Mouse (Mus musculus): ENCODE data around the gene Znhit3. TPM values are rescaled to one million over a fixed set of nuclear protein-coding genes. Genes with fewer than 3 reads are reported as not detected.

Gene Znhit3
- 65.9 and 67.6 TPM in 2 replicates for polyA plus RNA-seq (2014; fragmentation: Nextera tagmentation; extraction: Ambion mirVana)

GRCm38 (mm10) chr11:84916053-84916702 is at the start of gene Znhit3:
TSS of gene Znhit3 (minus strand) at chr11:84916366.
- ATAC-seq (replicated peaks; ENCODE audit: low FRiP score, low TSS enrichment, low read depth) (peak; percentile 92), DNase-seq (ENCODE audit: low spot score) (peak; percentile 89)
- 4% methylated on average over 34 of the region's 34 CpGs for WGBS
- H3K4me1 ChIP-seq (replicated peaks; ENCODE audit: control insufficient read depth, insufficient read depth, low read length) = 0 out of 2 replicates have a peak, but pooled peaks cover 4% of the 10 kb centered on the region
- H3K4me3 ChIP-seq (ENCODE audit: low read depth, low read length) = peak within 1 kb of the TSS; percentile 72
- no peak within 1 kb of the TSS for H3K27ac ChIP-seq (ENCODE audit: low read depth)
- H3K27me3 ChIP-seq (replicated peaks; ENCODE audit: control insufficient read depth, insufficient read depth, low read length) = no peaks in the 10 kb centered on the region
- peak within 1 kb of the TSS; percentile 56 for H3K4me2 ChIP-seq (ENCODE audit: low read length)
- H3K9me3 ChIP-seq (ENCODE audit: control insufficient read depth, low read length) = no peaks in the 10 kb centered on the region
- peak within 1 kb of the TSS; percentile 65 for H3K9ac ChIP-seq (ENCODE audit: low read length)
- peaks cover 28% of the 10 kb centered on the region for H3K36me3 ChIP-seq (ENCODE audit: control insufficient read depth, insufficient read depth, low read length)

- no peaks in the 10 kb centered on the region for H3K36me3 ChIP-seq (ENCODE audit: control insufficient read depth, insufficient read depth, low read length)
Measured at GRCm38 (mm10) chr11:84963556-84963955, 47.4 kb upstream of the Znhit3 start.

GRCm38 (mm10) chr11:84962536-84962935 is 46.4 kb upstream of the Znhit3 start:
- ATAC-seq (replicated peaks; ENCODE audit: low FRiP score, low TSS enrichment, low read depth) (no peak), DNase-seq (ENCODE audit: low spot score) (no peak)
- Histone ChIP-seq H3K27me3 (replicated peaks; ENCODE audit: control insufficient read depth, insufficient read depth, low read length) (peaks cover 21% of the 10 kb centered on the region), H3K4me1 (replicated peaks; ENCODE audit: control insufficient read depth, insufficient read depth, low read length) (peaks cover 13% of the 10 kb centered on the region; the same call in 1 of the 2 replicates), H3K4me2 (ENCODE audit: low read length) (no peak overlapping the region), H3K27ac (ENCODE audit: low read depth) (no peak overlapping the region), H3K36me3 (ENCODE audit: control insufficient read depth, insufficient read depth, low read length) (no peaks in the 10 kb centered on the region), H3K4me3 (ENCODE audit: low read depth, low read length) (no peak overlapping the region), H3K9me3 (ENCODE audit: control insufficient read depth, low read length) (no peaks in the 10 kb centered on the region), H3K9ac (ENCODE audit: low read length) (no peak overlapping the region)
- WGBS = 83% methylated on average over 4 of the region's 4 CpGs

More at GRCm38 (mm10) chr11:84963556-84963955, 47.4 kb upstream of the Znhit3 start:
- H3K4me2 ChIP-seq (ENCODE audit: low read length) = no peak overlapping the region
- no peaks in the 10 kb centered on the region for H3K9me3 ChIP-seq (ENCODE audit: control insufficient read depth, low read length)
- H3K4me3 ChIP-seq (ENCODE audit: low read depth, low read length) = no peak overlapping the region
- no peak overlapping the region for H3K27ac ChIP-seq (ENCODE audit: low read depth)
- no peak for DNase-seq (ENCODE audit: low spot score)
- 79% methylated on average over 3 of the region's 3 CpGs for WGBS
- no peak overlapping the region for H3K9ac ChIP-seq (ENCODE audit: low read length)
- peaks cover 11% of the 10 kb centered on the region for H3K27me3 ChIP-seq (replicated peaks; ENCODE audit: control insufficient read depth, insufficient read depth, low read length)
- H3K4me1 ChIP-seq (replicated peaks; ENCODE audit: control insufficient read depth, insufficient read depth, low read length) = peaks cover 11% of the 10 kb centered on the region; the same call in 1 of the 2 replicates
- ATAC-seq (replicated peaks; ENCODE audit: low FRiP score, low TSS enrichment, low read depth) = no peak

DNA sequence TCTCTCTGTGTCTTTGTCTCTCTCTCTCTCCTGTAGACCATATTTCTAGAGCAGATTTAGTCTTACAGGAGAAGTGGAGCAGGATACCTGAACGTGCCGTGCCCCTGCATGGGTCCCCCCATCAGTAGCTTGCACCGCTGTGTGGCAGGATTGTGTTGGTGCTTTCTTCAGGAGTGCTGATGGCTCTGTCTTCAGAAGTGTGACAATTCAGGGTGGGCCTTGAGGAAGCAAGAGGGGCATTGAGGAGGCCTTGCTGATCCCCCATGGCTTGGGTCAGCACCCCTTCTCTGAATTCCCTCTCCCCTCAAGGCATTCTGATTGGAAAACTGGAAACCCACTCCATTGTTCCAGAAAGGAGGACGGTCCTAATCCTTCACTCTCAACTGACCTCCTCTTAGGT is 45.4 kb upstream of the Znhit3 start:
- peaks cover 31% of the 10 kb centered on the region for H3K27me3 ChIP-seq (replicated peaks; ENCODE audit: control insufficient read depth, insufficient read depth, low read length)
- H3K4me1 ChIP-seq (replicated peaks; ENCODE audit: control insufficient read depth, insufficient read depth, low read length) = peaks cover 11% of the 10 kb centered on the region; the same call in 1 of the 2 replicates
- WGBS = 85% methylated on average over 4 of the region's 4 CpGs
- H3K9ac ChIP-seq (ENCODE audit: low read length) = no peak overlapping the region
- H3K9me3 ChIP-seq (ENCODE audit: control insufficient read depth, low read length) = no peaks in the 10 kb centered on the region
- no peaks in the 10 kb centered on the region for H3K36me3 ChIP-seq (ENCODE audit: control insufficient read depth, insufficient read depth, low read length)
- DNase-seq (ENCODE audit: low spot score) (no peak), ATAC-seq (replicated peaks; ENCODE audit: low FRiP score, low TSS enrichment, low read depth) (no peak)
- no peak overlapping the region for H3K27ac ChIP-seq (ENCODE audit: low read depth)
- no peak overlapping the region for H3K4me2 ChIP-seq (ENCODE audit: low read length)
- H3K4me3 ChIP-seq (ENCODE audit: low read depth, low read length) = no peak overlapping the region

DNA sequence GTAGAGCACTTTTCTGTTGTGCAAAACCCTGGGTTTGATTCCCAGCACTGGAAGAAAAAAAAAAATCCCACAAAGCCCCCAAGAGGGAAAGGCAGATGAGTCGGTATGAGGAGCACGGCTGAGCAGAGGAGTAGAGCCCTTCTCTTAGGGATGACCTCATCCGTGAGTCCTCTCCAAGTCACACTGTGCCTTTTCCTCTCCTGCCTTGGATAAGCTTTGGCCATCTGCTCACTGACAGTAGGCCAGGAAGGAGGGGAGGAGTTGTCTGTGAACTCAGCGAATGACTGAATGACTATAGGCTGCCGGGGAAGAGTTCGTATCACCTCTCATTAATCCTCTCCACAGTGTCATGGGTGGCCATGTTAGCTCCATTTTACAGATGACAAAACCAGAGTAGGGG is 44.6 kb upstream of the Znhit3 start:
- H3K4me3 ChIP-seq (ENCODE audit: low read depth, low read length) = no peak overlapping the region
- no peak overlapping the region for H3K27ac ChIP-seq (ENCODE audit: low read depth)
- H3K9me3 ChIP-seq (ENCODE audit: control insufficient read depth, low read length) = no peaks in the 10 kb centered on the region
- peaks cover 11% of the 10 kb centered on the region; the same call in 1 of the 2 replicates for H3K4me1 ChIP-seq (replicated peaks; ENCODE audit: control insufficient read depth, insufficient read depth, low read length)
- H3K27me3 ChIP-seq (replicated peaks; ENCODE audit: control insufficient read depth, insufficient read depth, low read length) = peaks cover 39% of the 10 kb centered on the region
- no peak overlapping the region for H3K9ac ChIP-seq (ENCODE audit: low read length)
- ATAC-seq (replicated peaks; ENCODE audit: low FRiP score, low TSS enrichment, low read depth) = no peak
- H3K36me3 ChIP-seq (ENCODE audit: control insufficient read depth, insufficient read depth, low read length) = no peaks in the 10 kb centered on the region
- DNase-seq (ENCODE audit: low spot score) = no peak
- no peak overlapping the region for H3K4me2 ChIP-seq (ENCODE audit: low read length)
- 76% methylated on average over 6 of the region's 6 CpGs for WGBS

GRCm38 (mm10) chr11:84960291-84960690 is 44.1 kb upstream of the Znhit3 start:
- Histone ChIP-seq H3K9me3 (ENCODE audit: control insufficient read depth, low read length) (no peaks in the 10 kb centered on the region), H3K27ac (ENCODE audit: low read depth) (no peak overlapping the region), H3K4me1 (replicated peaks; ENCODE audit: control insufficient read depth, insufficient read depth, low read length) (peaks cover 11% of the 10 kb centered on the region; the same call in 1 of the 2 replicates), H3K4me3 (ENCODE audit: low read depth, low read length) (no peak overlapping the region), H3K36me3 (ENCODE audit: control insufficient read depth, insufficient read depth, low read length) (no peaks in the 10 kb centered on the region), H3K4me2 (ENCODE audit: low read length) (no peak overlapping the region), H3K9ac (ENCODE audit: low read length) (no peak overlapping the region), H3K27me3 (replicated peaks; ENCODE audit: control insufficient read depth, insufficient read depth, low read length) (peaks cover 41% of the 10 kb centered on the region)
- 45% methylated on average over 3 of the region's 3 CpGs for WGBS
- ATAC-seq (replicated peaks; ENCODE audit: low FRiP score, low TSS enrichment, low read depth) (no peak), DNase-seq (ENCODE audit: low spot score) (no peak)

DNA sequence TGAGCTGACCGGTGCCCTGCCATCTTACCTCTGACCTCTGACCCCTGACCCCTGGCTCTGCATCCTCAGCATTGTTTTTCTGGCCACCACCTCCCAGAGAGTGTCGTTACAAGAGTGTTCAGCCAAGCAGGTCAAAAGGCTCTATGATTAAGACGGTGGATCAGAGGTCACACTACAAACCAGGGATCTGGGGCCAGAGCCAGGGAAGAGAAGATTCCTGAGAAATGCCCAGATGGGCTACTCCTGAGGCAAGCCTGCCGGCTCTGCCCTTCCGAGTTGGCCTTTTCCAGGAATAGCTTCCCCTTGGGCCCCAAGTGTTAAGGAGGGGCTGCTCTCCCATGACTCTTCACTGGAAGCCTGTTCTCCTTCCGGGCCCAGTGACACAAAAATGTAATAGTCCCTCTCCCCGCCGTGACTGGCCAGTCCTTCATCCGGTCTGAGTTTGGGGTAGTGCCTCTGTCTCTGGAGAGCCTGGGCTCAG is 43.6 kb upstream of the Znhit3 start:
- WGBS = 8% methylated on average over 9 of the region's 9 CpGs
- no peak for DNase-seq (ENCODE audit: low spot score)
- no peak overlapping the region for H3K4me3 ChIP-seq (ENCODE audit: low read depth, low read length)

GRCm38 (mm10) chr11:84959181-84959580 is 43.0 kb upstream of the Znhit3 start:
- Histone ChIP-seq H3K4me1 (replicated peaks; ENCODE audit: control insufficient read depth, insufficient read depth, low read length) (peaks cover 11% of the 10 kb centered on the region; the same call in 1 of the 2 replicates), H3K36me3 (ENCODE audit: control insufficient read depth, insufficient read depth, low read length) (no peaks in the 10 kb centered on the region), H3K27me3 (replicated peaks; ENCODE audit: control insufficient read depth, insufficient read depth, low read length) (peaks cover 41% of the 10 kb centered on the region), H3K27ac (ENCODE audit: low read depth) (no peak overlapping the region), H3K4me2 (ENCODE audit: low read length) (no peak overlapping the region), H3K4me3 (ENCODE audit: low read depth, low read length) (no peak overlapping the region), H3K9me3 (ENCODE audit: control insufficient read depth, low read length) (no peaks in the 10 kb centered on the region), H3K9ac (ENCODE audit: low read length) (no peak overlapping the region)
- DNase-seq (ENCODE audit: low spot score) (no peak), ATAC-seq (replicated peaks; ENCODE audit: low FRiP score, low TSS enrichment, low read depth) (no peak)
- 41% methylated on average over 5 of the region's 5 CpGs for WGBS

More for the DNA sequence above, 43.6 kb upstream of the Znhit3 start:
- no peak overlapping the region for H3K27ac ChIP-seq (ENCODE audit: low read depth)
- H3K4me2 ChIP-seq (ENCODE audit: low read length) = no peak overlapping the region
- peaks cover 41% of the 10 kb centered on the region for H3K27me3 ChIP-seq (replicated peaks; ENCODE audit: control insufficient read depth, insufficient read depth, low read length)
- H3K9ac ChIP-seq (ENCODE audit: low read length) = no peak overlapping the region
- no peaks in the 10 kb centered on the region for H3K36me3 ChIP-seq (ENCODE audit: control insufficient read depth, insufficient read depth, low read length)
- H3K4me1 ChIP-seq (replicated peaks; ENCODE audit: control insufficient read depth, insufficient read depth, low read length) = peaks cover 11% of the 10 kb centered on the region; the same call in 1 of the 2 replicates
- H3K9me3 ChIP-seq (ENCODE audit: control insufficient read depth, low read length) = no peaks in the 10 kb centered on the region
- ATAC-seq (replicated peaks; ENCODE audit: low FRiP score, low TSS enrichment, low read depth) = no peak

DNA sequence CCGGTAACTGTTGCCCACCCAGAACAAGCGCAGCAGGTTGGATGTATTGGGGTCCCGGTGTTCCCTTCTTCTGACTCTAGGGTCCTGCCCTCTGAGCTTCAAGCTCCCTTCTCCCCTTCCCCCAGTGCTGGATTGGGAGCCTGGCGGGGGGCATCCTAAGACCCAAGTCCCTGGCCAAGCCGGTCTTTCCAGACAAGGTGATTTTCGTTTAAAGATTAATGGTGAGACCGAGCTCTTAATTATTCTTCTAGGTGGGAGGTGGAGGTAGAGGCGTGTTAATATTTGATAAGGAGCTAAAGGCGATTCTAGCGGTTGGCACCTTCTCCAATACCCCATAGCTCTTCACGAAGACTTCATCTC is 42.1 kb upstream of the Znhit3 start:
- Histone ChIP-seq H3K27me3 (replicated peaks; ENCODE audit: control insufficient read depth, insufficient read depth, low read length) (peaks cover 41% of the 10 kb centered on the region), H3K9me3 (ENCODE audit: control insufficient read depth, low read length) (no peaks in the 10 kb centered on the region), H3K4me1 (replicated peaks; ENCODE audit: control insufficient read depth, insufficient read depth, low read length) (peaks cover 11% of the 10 kb centered on the region; the same call in 1 of the 2 replicates), H3K27ac (ENCODE audit: low read depth) (no peak overlapping the region), H3K36me3 (ENCODE audit: control insufficient read depth, insufficient read depth, low read length) (no peaks in the 10 kb centered on the region), H3K4me2 (ENCODE audit: low read length) (peak overlapping the region; percentile 42), H3K4me3 (ENCODE audit: low read depth, low read length) (peak overlapping the region; percentile 22; the same call in 1 of the 2 replicates), H3K9ac (ENCODE audit: low read length) (no peak overlapping the region)
- 4% methylated on average over 11 of the region's 11 CpGs for WGBS
- DNase-seq (ENCODE audit: low spot score) = no peak
- no peak for ATAC-seq (replicated peaks; ENCODE audit: low FRiP score, low TSS enrichment, low read depth)

Measured in intestine, embryonic 14.5 days (tissue).